Mouse (Mus musculus): Measurements from ENCODE around the gene Srms.

- no peak for TF ChIP-seq CTCF (IDR thresholded peaks at IDR 0.05; ENCODE audit: insufficient read depth, low read depth, low read length)
- no peak for TF ChIP-seq POLR2A (IDR thresholded peaks at IDR 0.05; ENCODE audit: insufficient read depth, low read depth, low read length)
These were observed 30.9 kb upstream of the Srms start for GRCm38 (mm10) chr2:181243706-181244394.
